Mouse (Mus musculus) thymus, adult 2 months (tissue): Measurements from ENCODE around the gene Olfr220. TPM values are rescaled to one million over a fixed set of nuclear protein-coding genes. Genes with fewer than 3 reads are reported as not detected.

Experiments
- DNase-seq: peaks from one replicate; pipeline ENCODE4 v3.0.0; 2021
- H3K27ac ChIP-seq: fragments of 200-500 bp; 2 replicates; pipeline ENCODE4 v1.5.1; 2012; ENCODE audit warnings: low read length, control low read depth; ENCODE audit not compliant: control insufficient read depth, insufficient read depth
- H3K27me3 ChIP-seq: fragments of 200-500 bp; 2 replicates; pipeline ENCODE4 v1.6.1; 2012; ENCODE audit warnings: mild to moderate bottlenecking, low read length, moderate library complexity, mixed read lengths; ENCODE audit not compliant: control insufficient read depth, insufficient read depth
- H3K36me3 ChIP-seq: fragments of 200-500 bp; 2 replicates; pipeline ENCODE4 v1.6.1; 2012; ENCODE audit warnings: mild to moderate bottlenecking, low read length, moderate library complexity; ENCODE audit not compliant: control insufficient read depth, insufficient read depth
- H3K4me1 ChIP-seq: fragments of 200-500 bp; replicated peaks from 2 replicates; pipeline ENCODE4 v1.6.1; 2012; ENCODE audit warnings: low read length; ENCODE audit not compliant: control insufficient read depth, insufficient read depth
- H3K4me3 ChIP-seq: fragments of 200-500 bp; 2 replicates; pipeline ENCODE4 v1.5.1; 2012; ENCODE audit warnings: mild to moderate bottlenecking, low read length, control low read depth, moderate library complexity; ENCODE audit not compliant: control insufficient read depth, insufficient read depth
- CTCF ChIP-seq: fragments of 200-500 bp; IDR thresholded peaks from 2 replicates; pipeline ENCODE4 v1.5.1; 2012; ENCODE audit warnings: mild to moderate bottlenecking, control low read depth, low read length, moderate library complexity, borderline replicate concordance; ENCODE audit not compliant: control insufficient read depth, poor library complexity, insufficient read depth; ENCODE audit errors: extremely low read depth
- POLR2A ChIP-seq: fragments of 200-500 bp; IDR thresholded peaks from 2 replicates; pipeline ENCODE4 v1.6.1; 2012; ENCODE audit warnings: mild to moderate bottlenecking, low read length, control low read depth, moderate library complexity; ENCODE audit not compliant: control insufficient read depth, poor library complexity, insufficient read depth; ENCODE audit errors: extremely low read depth
- WGBS: fragments of 180-500 bp; shearing (Covaris S2); methylation state at CpG from one replicate; pipeline ENCODE4 v1.1.7; 2018; 5-methylcytosine and 5-hydroxymethylcytosine counted together
- polyA plus RNA-seq: library from polyadenylated mRNA; depleted of rRNA; stranded (reverse); fragments of >200 nt; gene quantifications from 2 replicates; pipeline ENCODE4 v1.2.3, GENCODE M21; 2012; rRNA removed

Gene Olfr220
- not detected in 2 replicates for polyA plus RNA-seq

- H3K27me3 ChIP-seq, result no peaks in the 10 kb centered on the region
- no peak for DNase-seq
- no peak for TF ChIP-seq CTCF
- no peak for TF ChIP-seq POLR2A
- no peaks in the 10 kb centered on the region for H3K4me1 ChIP-seq
- H3K36me3 ChIP-seq, result no peaks in the 10 kb centered on the region
- H3K27ac ChIP-seq, result no peak within 1 kb of the TSS
- WGBS, result 83% methylated on average over 1 of the region's 1 CpGs
- no peak within 1 kb of the TSS for H3K4me3 ChIP-seq
Measured at GRCm38 (mm10) chr1:174441782-174442181, at the start of gene Olfr220. Olfr220 (plus strand) TSS chr1:174442082.

GRCm38 (mm10) chr1:174422959-174423358, 18.9 kb upstream of the Olfr220 start:
- Histone ChIP-seq H3K27ac (no peak overlapping the region), H3K36me3 (no peaks in the 10 kb centered on the region), H3K4me1 (no peaks in the 10 kb centered on the region), H3K27me3 (no peaks in the 10 kb centered on the region), H3K4me3 (no peak overlapping the region)
- DNase-seq, result no peak
- TF ChIP-seq POLR2A (no peak), CTCF (no peak)
- WGBS, result 99% methylated on average over 4 of the region's 4 CpGs

DNA sequence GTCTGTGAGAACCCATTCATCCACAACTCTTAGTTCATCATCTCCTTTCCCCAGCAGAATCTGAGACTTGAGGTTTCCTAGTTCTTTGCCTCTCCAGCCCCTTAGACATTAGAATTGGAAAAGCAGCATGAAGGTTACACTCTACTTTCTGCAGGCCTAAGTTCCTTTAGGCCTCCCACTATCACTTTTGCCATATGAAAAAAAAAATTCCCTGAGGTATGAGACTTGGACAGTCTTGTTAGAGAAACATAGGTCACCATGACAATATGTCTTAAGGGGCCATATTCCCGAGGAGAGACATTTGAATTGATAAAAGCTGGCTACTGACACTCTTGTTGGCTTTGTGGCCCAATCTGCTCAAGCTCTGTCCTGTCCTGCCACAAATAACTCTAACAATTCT, 18.1 kb upstream of the Olfr220 start, which contains the start of gene Olfr414:
Gene Olfr414 (plus strand): TSS at position 301 of the 400 bp plus-strand sequence.
- Histone ChIP-seq H3K4me3 (no peak within 1 kb of the TSS), H3K36me3 (no peaks in the 10 kb centered on the region), H3K4me1 (no peaks in the 10 kb centered on the region), H3K27me3 (no peaks in the 10 kb centered on the region), H3K27ac (no peak within 1 kb of the TSS)
- WGBS, result 92% methylated on average over 1 of the region's 1 CpGs
- no peak for DNase-seq
- no peak for TF ChIP-seq POLR2A
- no peak for TF ChIP-seq CTCF

GRCm38 (mm10) chr1:174426180-174426986, 15.5 kb upstream of the Olfr220 start:
- Histone ChIP-seq H3K27ac (no peak overlapping the region), H3K4me3 (no peak overlapping the region), H3K4me1 (no peaks in the 10 kb centered on the region), H3K27me3 (no peaks in the 10 kb centered on the region), H3K36me3 (no peaks in the 10 kb centered on the region)
- DNase-seq, result no peak
- 70% methylated on average over 3 of the region's 3 CpGs for WGBS
- TF ChIP-seq CTCF, result no peak
- no peak for TF ChIP-seq POLR2A

DNA sequence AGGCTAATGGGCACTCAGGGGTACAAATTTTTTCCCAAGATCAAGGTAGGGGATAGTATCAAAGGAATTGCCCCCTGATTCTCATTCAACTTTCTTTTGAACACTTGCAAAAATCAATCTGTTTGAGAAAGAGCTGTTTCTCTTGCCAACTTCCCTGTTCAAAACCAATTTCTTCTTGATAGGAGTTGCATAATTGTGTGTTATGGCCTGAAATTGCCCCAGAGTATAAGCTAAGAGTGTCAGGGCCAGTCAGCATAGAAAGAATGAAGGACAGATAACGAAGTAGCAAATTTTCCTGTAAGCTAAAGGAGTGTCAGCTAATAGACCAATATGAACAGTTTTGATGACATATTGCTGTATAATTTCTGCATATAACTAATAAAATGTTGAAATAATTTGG, 14.5 kb upstream of the Olfr220 start:
- Histone ChIP-seq H3K36me3 (no peaks in the 10 kb centered on the region), H3K4me1 (no peaks in the 10 kb centered on the region), H3K4me3 (no peak overlapping the region), H3K27ac (no peak overlapping the region), H3K27me3 (no peaks in the 10 kb centered on the region)
- 91% methylated on average over 1 of the region's 1 CpGs for WGBS
- TF ChIP-seq CTCF, result no peak
- TF ChIP-seq POLR2A, result no peak
- DNase-seq, result no peak

- no peak for DNase-seq
- Histone ChIP-seq H3K4me1 (no peaks in the 10 kb centered on the region), H3K27me3 (no peaks in the 10 kb centered on the region), H3K36me3 (no peaks in the 10 kb centered on the region), H3K27ac (no peak overlapping the region), H3K4me3 (no peak overlapping the region)
- no peak for TF ChIP-seq CTCF
- WGBS, result 99% methylated on average over 2 of the region's 2 CpGs
Measured at GRCm38 (mm10) chr1:174428407-174428806, 13.5 kb upstream of the Olfr220 start.
